Mouse (Mus musculus) ovary, adult 2 months (tissue): ENCODE results near the gene Sh3bp2. TPM values are rescaled to one million over a fixed set of nuclear protein-coding genes. Genes with fewer than 3 reads are reported as not detected.

Source experiments
- polyA plus RNA-seq: library from polyadenylated mRNA; depleted of rRNA; stranded (reverse); fragments of >200 nt; gene quantifications from 2 replicates; pipeline ENCODE4 v1.2.3, GENCODE M21; 2012; rRNA removed

Gene Sh3bp2
- polyA plus RNA-seq = 17.6 and 20.9 TPM in 2 replicates

GRCm38 (mm10) chr5:34525663-34526476 is at the start of gene Sh3bp2:
Gene Sh3bp2, plus strand, starts transcription at chr5:34525838.

GRCm38 (mm10) chr5:34513466-34514217 is 12.0 kb upstream of the Sh3bp2 start, which contains the start of gene Tnip2:
Gene Tnip2, minus strand, starts transcription at chr5:34513991.

GRCm38 (mm10) chr5:34573268-34574221 is 47.9 kb downstream of the Sh3bp2 start, which contains the start of gene Add1:
Gene Add1, plus strand, starts transcription at chr5:34573664.

Other genes with a start within 250 kb of the Sh3bp2 start
- 2.8 and 3.0 TPM in 2 replicates for gene Zfyve28, start 237.4 kb upstream of the Sh3bp2 start, polyA plus RNA-seq
- gene Cfap99, start 237.2 kb upstream of the Sh3bp2 start, polyA plus RNA-seq = 1.5 and 1.6 TPM in 2 replicates
- 63.2 and 85.7 TPM in 2 replicates for gene Rnf4, start 189.5 kb upstream of the Sh3bp2 start, polyA plus RNA-seq
- gene Fam193a, start 155.9 kb upstream of the Sh3bp2 start, polyA plus RNA-seq = 38.3 and 59.7 TPM in 2 replicates
- gene Tnip2, start 11.8 kb upstream of the Sh3bp2 start, polyA plus RNA-seq = 37.5 and 65.6 TPM in 2 replicates
- 195 and 216 TPM in 2 replicates for gene Add1, start 47.8 kb downstream of the Sh3bp2 start, polyA plus RNA-seq
- 333 and 335 TPM in 2 replicates for gene Mfsd10, start 111.4 kb downstream of the Sh3bp2 start, polyA plus RNA-seq
- gene Nop14, start 134.3 kb downstream of the Sh3bp2 start, polyA plus RNA-seq = 13.8 and 16.1 TPM in 2 replicates
- 2.0 and 3.4 TPM in 2 replicates for gene Grk4, start 134.5 kb downstream of the Sh3bp2 start, polyA plus RNA-seq
- gene Htt, start 235.9 kb downstream of the Sh3bp2 start, polyA plus RNA-seq = 16.2 and 16.9 TPM in 2 replicates